Comparison of ENCODE assay signal across 27 mouse cellular contexts in genomic region chr14:61192326-61192725, GRCm38 (mm10).
"Had no signal": no experiment of that assay in that cellular context is flagged by ENCODE, and none has a peak within 500 bp of the region (broad histone marks: within the 10 kb centered on the region; RNA-seq: fewer than 3 reads in every experiment).

No protein-coding gene starts in this region.

- H3K27ac ChIP-seq: embryonic facial prominence, embryonic 10.5 days; embryonic facial prominence, embryonic 12.5 days; embryonic facial prominence, embryonic 13.5 days; embryonic facial prominence, embryonic 15.5 days; forebrain, embryonic 10.5 days; forebrain, embryonic 12.5 days; forebrain, embryonic 13.5 days; forebrain, embryonic 15.5 days; gastrocnemius, adult 2 months had no signal

- H3K9me3 ChIP-seq: embryonic facial prominence, embryonic 10.5 days; embryonic facial prominence, embryonic 12.5 days; embryonic facial prominence, embryonic 13.5 days; embryonic facial prominence, embryonic 15.5 days; forebrain, embryonic 10.5 days; forebrain, embryonic 12.5 days; forebrain, embryonic 13.5 days; forebrain, embryonic 15.5 days had no signal

- ATAC-seq: forebrain, embryonic 13.5 days; forebrain, embryonic 14.5 days; forebrain, embryonic 15.5 days; forebrain, embryonic 16.5 days; forebrain, postnatal 0 days had no signal

- H3K4me2 ChIP-seq: embryonic facial prominence, embryonic 12.5 days; embryonic facial prominence, embryonic 13.5 days; embryonic facial prominence, embryonic 15.5 days; forebrain, embryonic 12.5 days; forebrain, embryonic 13.5 days; forebrain, embryonic 15.5 days had no signal

- H3K4me3 ChIP-seq: embryonic facial prominence, embryonic 10.5 days; embryonic facial prominence, embryonic 12.5 days; embryonic facial prominence, embryonic 13.5 days; embryonic facial prominence, embryonic 15.5 days; erythroblast, embryonic 14.5 days; forebrain, embryonic 10.5 days; forebrain, embryonic 12.5 days; forebrain, embryonic 13.5 days; forebrain, embryonic 15.5 days; gastrocnemius, adult 2 months had no signal

- H3K27me3 ChIP-seq: embryonic facial prominence, embryonic 12.5 days; embryonic facial prominence, embryonic 13.5 days; embryonic facial prominence, embryonic 15.5 days; forebrain, embryonic 12.5 days; forebrain, embryonic 13.5 days; forebrain, embryonic 15.5 days had no signal

- DNase-seq: cerebellum, adult 2 months; cerebellum, adult 8-10 months; cerebellum, adult 9-10 months; cerebellum, adult 9-11 months; cerebellum, postnatal 10 days; cerebellum, postnatal 14 days; cerebellum, postnatal 25 days; cerebellum, postnatal 36 days; embryo, embryonic 11 days; forebrain, postnatal 0 days; gastrocnemius, adult 2 months; gastrocnemius, postnatal 10 days; gastrocnemius, postnatal 14 days; gastrocnemius, postnatal 25 days; gastrocnemius, postnatal 36 days; heart, adult 18-20 months had no signal

- H3K4me1 ChIP-seq: embryonic facial prominence, embryonic 12.5 days; embryonic facial prominence, embryonic 13.5 days; embryonic facial prominence, embryonic 15.5 days; forebrain, embryonic 10.5 days had no signal

- H3K9ac ChIP-seq: embryonic facial prominence, embryonic 12.5 days; embryonic facial prominence, embryonic 13.5 days; embryonic facial prominence, embryonic 15.5 days; forebrain, embryonic 12.5 days; forebrain, embryonic 13.5 days; forebrain, embryonic 15.5 days; forebrain, postnatal 0 days had no signal
